10 mouse cellular contexts compared by ENCODE assay signal in genomic region chr1:127622349-127622748, GRCm38 (mm10).
"Had no signal": no experiment of that assay in that cellular context is flagged by ENCODE, and none has a peak within 500 bp of the region (broad histone marks: within the 10 kb centered on the region; RNA-seq: fewer than 3 reads in every experiment).

No protein-coding gene starts in this region.

- ATAC-seq: liver, embryonic 12.5 days; midbrain, embryonic 16.5 days had no signal

- DNase-seq: kidney, postnatal 36 days; layer of hippocampus, adult 9-11 months; layer of hippocampus, postnatal 36 days; lung, embryonic 14.5 days; lung, postnatal 10 days; lung, postnatal 4 days; retina, postnatal 1 day; thymus, postnatal 36 days had no signal
